Mouse (Mus musculus) spleen, adult 2 months (tissue): Measurements from ENCODE around the gene Grk2.
A peak's percentile ranks its signal among the peaks of the same experiment; 100 is the strongest.

ENCODE experiments used
- CTCF ChIP-seq: fragments of 200-500 bp; IDR thresholded peaks from 2 replicates; pipeline ENCODE4 v1.5.1; 2011; ENCODE audit warnings: mild to moderate bottlenecking, inconsistent platforms; ENCODE audit not compliant: insufficient read depth, insufficient read length, insufficient replicate concordance; ENCODE audit errors: extremely low read depth
- POLR2A ChIP-seq: fragments of 200-500 bp; IDR thresholded peaks from 2 replicates; pipeline ENCODE4 v1.6.1; 2011; ENCODE audit warnings: low read depth, low read length, inconsistent platforms

DNA sequence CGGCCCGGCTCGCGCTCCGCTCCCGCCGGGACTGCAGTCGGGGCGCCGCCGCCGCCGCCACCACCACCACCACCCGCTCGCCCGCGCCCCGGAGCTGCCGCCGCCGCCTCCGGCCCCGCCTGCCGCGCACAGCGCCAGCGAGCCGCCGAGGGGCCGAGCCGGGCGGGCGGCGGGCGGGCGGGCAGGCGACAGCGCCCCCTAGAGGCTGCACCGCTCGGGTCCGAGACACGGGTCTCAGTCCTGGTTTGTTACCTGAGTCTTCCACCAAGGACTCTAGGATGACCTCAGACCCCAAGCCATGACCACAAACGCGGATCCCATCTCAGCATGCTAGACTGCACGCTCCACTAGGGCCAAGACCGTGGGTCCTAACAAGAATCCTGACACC is at the start of gene Grk2:
- no peak for TF ChIP-seq POLR2A
- peak; percentile 80 for TF ChIP-seq CTCF
